Mouse (Mus musculus) bone marrow, adult 2 months (tissue): ENCODE measurements around the gene Kifc1.
"Not testable (repeated sequence)": the region's sequence is repeated elsewhere in the genome, so short reads cannot be mapped to it uniquely, and the experiment has no call there.

ENCODE experiments used
- CTCF ChIP-seq: fragments of 200-500 bp; IDR thresholded peaks from 2 replicates; pipeline ENCODE4 v1.5.1; 2011; ENCODE audit warnings: low read length, control low read depth; ENCODE audit not compliant: control insufficient read depth, insufficient read depth
- POLR2A ChIP-seq: fragments of 200-500 bp; IDR thresholded peaks from 2 replicates; pipeline ENCODE4 v1.6.1; 2011; ENCODE audit warnings: low read depth, mild to moderate bottlenecking, control low read depth, low read length, borderline replicate concordance; ENCODE audit not compliant: control insufficient read depth

DNA sequence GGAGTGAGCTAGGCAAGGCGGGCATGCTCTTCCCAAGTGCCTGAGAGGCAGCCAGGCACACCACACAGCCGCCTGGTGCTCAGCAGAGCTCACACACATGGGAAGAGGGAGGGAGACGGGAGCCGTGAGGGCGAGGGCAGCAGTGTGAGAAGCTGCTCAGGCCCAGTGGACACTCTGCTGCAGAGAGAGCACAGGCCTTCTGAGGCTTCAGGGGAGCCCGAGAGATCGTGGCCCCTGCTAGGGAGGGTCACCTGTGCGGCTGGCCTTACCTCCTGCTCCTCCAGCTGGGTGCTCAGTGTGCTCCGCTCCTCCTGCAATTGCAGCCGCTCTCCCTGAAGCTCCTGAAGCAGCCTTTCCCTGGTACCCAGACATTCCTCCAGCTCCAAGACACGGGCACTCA, 6.1 kb downstream of the Kifc1 start:
- not testable (repeated sequence) for TF ChIP-seq POLR2A, CTCF
